Mouse (Mus musculus): ENCODE data around the gene Stk32c. TPM values are rescaled to one million over a fixed set of nuclear protein-coding genes. Genes with fewer than 3 reads are reported as not detected.

Gene Stk32c
- polyA plus RNA-seq, 1 experiment from 2014 or later: not detected

DNA sequence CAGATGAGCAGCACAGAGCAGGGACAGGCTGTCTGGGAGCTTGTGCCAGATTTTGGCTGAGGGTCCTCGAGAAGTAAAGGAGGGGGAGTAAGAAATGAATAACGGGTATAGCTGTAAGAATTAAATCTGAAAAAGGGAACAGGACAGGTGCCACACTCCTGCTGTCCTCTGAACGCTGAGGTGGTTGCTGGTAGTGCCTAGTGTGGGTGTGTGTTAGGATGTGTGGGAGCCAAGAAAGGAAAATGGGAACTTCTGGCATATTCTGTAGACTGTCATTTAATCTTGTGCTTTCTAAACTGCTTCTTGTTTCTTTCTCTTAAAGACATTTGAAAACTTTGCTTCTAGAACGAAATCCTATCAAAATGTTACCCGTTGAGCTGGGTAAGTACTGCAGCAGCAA lies 8.0 kb upstream of the Stk32c start:
- WGBS: 79% methylated on average over 5 of the region's 5 CpGs

DNA sequence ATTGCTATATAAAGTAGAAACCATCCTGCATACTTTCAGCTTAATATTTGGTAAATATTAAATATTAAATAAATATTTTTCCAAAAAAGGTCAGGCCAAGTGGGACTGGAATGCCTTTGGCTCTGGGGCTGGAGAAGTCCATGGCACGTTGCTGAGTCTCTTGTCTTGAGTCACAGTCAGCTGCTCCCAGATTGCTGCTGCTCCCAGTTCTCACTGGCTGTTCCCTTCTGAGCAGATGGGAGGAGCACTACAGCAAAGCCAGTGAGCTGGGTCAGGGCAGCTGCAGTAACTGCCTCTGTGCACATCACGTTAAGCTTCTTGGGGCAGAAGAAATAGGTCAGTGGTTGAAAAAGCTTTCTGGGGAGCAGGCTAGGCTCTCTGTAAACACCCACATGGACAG lies 7.2 kb upstream of the Stk32c start:
- no peak overlapping the region for H3K27ac ChIP-seq (ENCODE audit: low read depth, low read length)
- ATAC-seq (ENCODE audit: low FRiP score, low TSS enrichment): 0 out of 2 replicates have a peak, but pooled peaks have one; percentile 25

More for the DNA sequence above, 8.0 kb upstream of the Stk32c start:
- Histone ChIP-seq H3K9me3 (ENCODE audit: control insufficient read depth, low read length) (no peaks in the 10 kb centered on the region), H3K4me2 (replicated peaks; ENCODE audit: low read depth, low read length) (no peak overlapping the region), H3K36me3 (ENCODE audit: control insufficient read depth, insufficient read depth, low read length) (no peaks in the 10 kb centered on the region), H3K9ac (ENCODE audit: low read depth, low read length) (no peak overlapping the region), H3K4me1 (ENCODE audit: control insufficient read depth, insufficient read depth, low read length) (no peaks in the 10 kb centered on the region; the same call in 1 of the 2 replicates), H3K4me3 (ENCODE audit: low read length) (no peak overlapping the region), H3K27me3 (ENCODE audit: control insufficient read depth, insufficient read depth, low read length) (no peaks in the 10 kb centered on the region), H3K27ac (ENCODE audit: low read depth, low read length) (no peak overlapping the region)
- no peak for ATAC-seq (ENCODE audit: low FRiP score, low TSS enrichment)

GRCm38 (mm10) chr7:139219486-139219885 lies 6.4 kb upstream of the Stk32c start:
- Histone ChIP-seq H3K9ac (ENCODE audit: low read depth, low read length) (no peak overlapping the region), H3K9me3 (ENCODE audit: control insufficient read depth, low read length) (no peaks in the 10 kb centered on the region), H3K4me1 (ENCODE audit: control insufficient read depth, insufficient read depth, low read length) (no peaks in the 10 kb centered on the region; the same call in 1 of the 2 replicates), H3K27me3 (ENCODE audit: control insufficient read depth, insufficient read depth, low read length) (no peaks in the 10 kb centered on the region), H3K4me3 (ENCODE audit: low read length) (no peak overlapping the region), H3K36me3 (ENCODE audit: control insufficient read depth, insufficient read depth, low read length) (no peaks in the 10 kb centered on the region), H3K4me2 (replicated peaks; ENCODE audit: low read depth, low read length) (no peak overlapping the region), H3K27ac (ENCODE audit: low read depth, low read length) (no peak overlapping the region)
- WGBS: 85% methylated on average over 5 of the region's 5 CpGs
- ATAC-seq (ENCODE audit: low FRiP score, low TSS enrichment): no peak

More for the DNA sequence above, 7.2 kb upstream of the Stk32c start:
- Histone ChIP-seq H3K4me3 (ENCODE audit: low read length) (no peak overlapping the region), H3K4me1 (ENCODE audit: control insufficient read depth, insufficient read depth, low read length) (no peaks in the 10 kb centered on the region; the same call in 1 of the 2 replicates), H3K4me2 (replicated peaks; ENCODE audit: low read depth, low read length) (no peak overlapping the region), H3K9me3 (ENCODE audit: control insufficient read depth, low read length) (no peaks in the 10 kb centered on the region), H3K27me3 (ENCODE audit: control insufficient read depth, insufficient read depth, low read length) (no peaks in the 10 kb centered on the region), H3K36me3 (ENCODE audit: control insufficient read depth, insufficient read depth, low read length) (no peaks in the 10 kb centered on the region), H3K9ac (ENCODE audit: low read depth, low read length) (no peak overlapping the region)
- 28% methylated on average over 2 of the region's 2 CpGs for WGBS

GRCm38 (mm10) chr7:139218641-139219415 lies 5.7 kb upstream of the Stk32c start:
- Histone ChIP-seq H3K9ac (ENCODE audit: low read depth, low read length) (no peak overlapping the region), H3K9me3 (ENCODE audit: control insufficient read depth, low read length) (no peaks in the 10 kb centered on the region), H3K4me2 (replicated peaks; ENCODE audit: low read depth, low read length) (no peak overlapping the region), H3K27me3 (ENCODE audit: control insufficient read depth, insufficient read depth, low read length) (no peaks in the 10 kb centered on the region), H3K36me3 (ENCODE audit: control insufficient read depth, insufficient read depth, low read length) (no peaks in the 10 kb centered on the region), H3K4me3 (ENCODE audit: low read length) (no peak overlapping the region), H3K4me1 (ENCODE audit: control insufficient read depth, insufficient read depth, low read length) (peaks cover 2% of the 10 kb centered on the region), H3K27ac (ENCODE audit: low read depth, low read length) (no peak overlapping the region)
- 43% methylated on average over 6 of the region's 6 CpGs for WGBS
- ATAC-seq (ENCODE audit: low FRiP score, low TSS enrichment): no peak

DNA sequence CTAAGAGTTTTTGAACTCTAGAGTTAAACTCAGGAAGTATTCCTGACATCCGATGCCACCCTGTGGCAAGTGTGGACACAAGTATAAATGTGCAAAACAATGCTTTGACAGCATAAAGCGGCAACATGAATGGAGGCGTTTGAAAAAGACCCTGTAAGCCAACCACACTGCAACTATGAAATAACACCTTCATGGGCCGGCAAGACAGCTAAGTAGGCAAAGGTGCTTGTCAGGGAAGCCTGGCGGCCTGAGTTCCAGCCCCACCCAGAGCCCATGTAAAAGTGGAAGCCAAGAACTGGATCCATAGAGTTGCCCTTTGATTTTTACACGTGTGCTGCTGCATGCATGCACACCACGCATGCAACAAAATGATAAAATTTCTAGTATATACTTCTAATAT lies 3.9 kb upstream of the Stk32c start:
- H3K4me2 ChIP-seq (replicated peaks; ENCODE audit: low read depth, low read length): no peak overlapping the region
- no peak for ATAC-seq (ENCODE audit: low FRiP score, low TSS enrichment)
- peaks cover 11% of the 10 kb centered on the region for H3K4me1 ChIP-seq (ENCODE audit: control insufficient read depth, insufficient read depth, low read length)
- H3K27ac ChIP-seq (ENCODE audit: low read depth, low read length): no peak overlapping the region
- H3K9ac ChIP-seq (ENCODE audit: low read depth, low read length): no peak overlapping the region
- no peaks in the 10 kb centered on the region for H3K36me3 ChIP-seq (ENCODE audit: control insufficient read depth, insufficient read depth, low read length)
- no peaks in the 10 kb centered on the region for H3K27me3 ChIP-seq (ENCODE audit: control insufficient read depth, insufficient read depth, low read length)
- H3K4me3 ChIP-seq (ENCODE audit: low read length): no peak overlapping the region
- H3K9me3 ChIP-seq (ENCODE audit: control insufficient read depth, low read length): no peaks in the 10 kb centered on the region
- 87% methylated on average over 7 of the region's 7 CpGs for WGBS

DNA sequence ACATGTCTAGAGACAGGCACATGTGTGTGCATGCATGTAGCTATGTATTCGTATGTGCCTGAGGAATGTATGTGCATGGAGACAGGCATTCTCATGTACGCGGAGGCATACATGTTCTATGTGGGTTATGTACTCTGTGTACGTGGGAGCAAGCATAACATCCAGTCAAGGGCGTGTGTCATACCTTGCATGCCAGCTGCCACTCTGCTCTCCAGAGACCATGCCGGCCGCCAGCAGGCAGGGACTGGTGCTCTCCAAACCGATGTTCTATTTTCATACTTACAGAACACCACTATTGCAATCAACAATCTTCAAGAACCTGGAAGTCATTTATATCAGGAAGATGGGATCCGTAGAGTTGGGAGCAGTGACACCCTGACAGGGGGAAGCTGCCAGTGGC lies 3.4 kb upstream of the Stk32c start:
- Histone ChIP-seq H3K9ac (ENCODE audit: low read depth, low read length) (no peak overlapping the region), H3K4me1 (ENCODE audit: control insufficient read depth, insufficient read depth, low read length) (peaks cover 12% of the 10 kb centered on the region), H3K27me3 (ENCODE audit: control insufficient read depth, insufficient read depth, low read length) (no peaks in the 10 kb centered on the region), H3K27ac (ENCODE audit: low read depth, low read length) (no peak overlapping the region), H3K36me3 (ENCODE audit: control insufficient read depth, insufficient read depth, low read length) (no peaks in the 10 kb centered on the region), H3K9me3 (ENCODE audit: control insufficient read depth, low read length) (no peaks in the 10 kb centered on the region), H3K4me2 (replicated peaks; ENCODE audit: low read depth, low read length) (no peak overlapping the region), H3K4me3 (ENCODE audit: low read length) (no peak overlapping the region)
- 93% methylated on average over 9 of the region's 9 CpGs for WGBS
- ATAC-seq (ENCODE audit: low FRiP score, low TSS enrichment): no peak

DNA sequence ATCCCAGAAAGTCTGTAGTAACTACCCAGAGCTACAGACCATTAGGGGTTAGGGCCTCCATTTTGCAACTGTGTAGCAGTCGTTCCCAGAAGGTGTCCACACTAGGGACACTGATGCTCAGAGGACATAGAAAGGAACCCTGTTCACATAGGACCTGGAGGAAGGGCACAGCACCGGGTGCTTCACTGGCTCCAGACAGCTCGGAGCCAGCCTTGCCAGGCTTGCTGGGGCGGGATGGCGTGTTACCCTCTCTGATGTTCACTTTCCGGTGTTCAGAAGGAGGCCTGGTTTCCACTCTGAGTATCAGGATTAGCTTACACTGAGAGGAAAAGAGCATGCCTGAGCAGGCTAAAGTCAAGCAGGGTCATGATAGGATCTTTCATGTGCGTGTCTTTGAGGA lies 2.8 kb upstream of the Stk32c start:
- H3K4me2 ChIP-seq (replicated peaks; ENCODE audit: low read depth, low read length): no peak overlapping the region
- no peak overlapping the region for H3K9ac ChIP-seq (ENCODE audit: low read depth, low read length)
- no peak overlapping the region for H3K27ac ChIP-seq (ENCODE audit: low read depth, low read length)
- peaks cover 12% of the 10 kb centered on the region for H3K4me1 ChIP-seq (ENCODE audit: control insufficient read depth, insufficient read depth, low read length)
- ATAC-seq (ENCODE audit: low FRiP score, low TSS enrichment): no peak
- no peaks in the 10 kb centered on the region for H3K9me3 ChIP-seq (ENCODE audit: control insufficient read depth, low read length)
- no peaks in the 10 kb centered on the region for H3K36me3 ChIP-seq (ENCODE audit: control insufficient read depth, insufficient read depth, low read length)
- 85% methylated on average over 7 of the region's 7 CpGs for WGBS
- H3K4me3 ChIP-seq (ENCODE audit: low read length): no peak overlapping the region
- no peaks in the 10 kb centered on the region for H3K27me3 ChIP-seq (ENCODE audit: control insufficient read depth, insufficient read depth, low read length)

DNA sequence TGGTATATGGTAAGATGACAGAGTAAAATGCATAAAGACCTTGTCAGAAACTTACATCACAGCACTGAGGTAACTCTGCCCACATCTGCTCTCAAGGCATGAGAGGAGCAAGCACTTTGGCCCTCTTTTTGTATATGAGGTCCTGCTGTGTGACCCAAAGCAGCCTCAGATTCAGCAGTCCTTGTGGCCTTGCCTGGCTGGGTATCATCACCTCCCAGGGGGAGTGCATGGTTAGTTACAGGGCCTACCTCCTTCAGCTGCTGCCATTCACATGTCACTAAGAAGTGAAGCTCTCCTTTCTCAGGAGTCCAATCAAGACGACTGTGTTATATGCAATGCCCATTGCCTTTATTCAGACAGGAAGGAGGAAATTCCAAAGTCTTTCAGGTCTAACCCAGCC lies 2.4 kb upstream of the Stk32c start:
- no peak overlapping the region for H3K4me3 ChIP-seq (ENCODE audit: low read length)
- H3K27me3 ChIP-seq (ENCODE audit: control insufficient read depth, insufficient read depth, low read length): no peaks in the 10 kb centered on the region
- H3K4me1 ChIP-seq (ENCODE audit: control insufficient read depth, insufficient read depth, low read length): peaks cover 12% of the 10 kb centered on the region
- ATAC-seq (ENCODE audit: low FRiP score, low TSS enrichment): no peak
- H3K36me3 ChIP-seq (ENCODE audit: control insufficient read depth, insufficient read depth, low read length): no peaks in the 10 kb centered on the region
- no peak overlapping the region for H3K27ac ChIP-seq (ENCODE audit: low read depth, low read length)
- WGBS: 58% methylated on average over 1 of the region's 1 CpGs
- no peaks in the 10 kb centered on the region for H3K9me3 ChIP-seq (ENCODE audit: control insufficient read depth, low read length)
- H3K4me2 ChIP-seq (replicated peaks; ENCODE audit: low read depth, low read length): no peak overlapping the region
- no peak overlapping the region for H3K9ac ChIP-seq (ENCODE audit: low read depth, low read length)

DNA sequence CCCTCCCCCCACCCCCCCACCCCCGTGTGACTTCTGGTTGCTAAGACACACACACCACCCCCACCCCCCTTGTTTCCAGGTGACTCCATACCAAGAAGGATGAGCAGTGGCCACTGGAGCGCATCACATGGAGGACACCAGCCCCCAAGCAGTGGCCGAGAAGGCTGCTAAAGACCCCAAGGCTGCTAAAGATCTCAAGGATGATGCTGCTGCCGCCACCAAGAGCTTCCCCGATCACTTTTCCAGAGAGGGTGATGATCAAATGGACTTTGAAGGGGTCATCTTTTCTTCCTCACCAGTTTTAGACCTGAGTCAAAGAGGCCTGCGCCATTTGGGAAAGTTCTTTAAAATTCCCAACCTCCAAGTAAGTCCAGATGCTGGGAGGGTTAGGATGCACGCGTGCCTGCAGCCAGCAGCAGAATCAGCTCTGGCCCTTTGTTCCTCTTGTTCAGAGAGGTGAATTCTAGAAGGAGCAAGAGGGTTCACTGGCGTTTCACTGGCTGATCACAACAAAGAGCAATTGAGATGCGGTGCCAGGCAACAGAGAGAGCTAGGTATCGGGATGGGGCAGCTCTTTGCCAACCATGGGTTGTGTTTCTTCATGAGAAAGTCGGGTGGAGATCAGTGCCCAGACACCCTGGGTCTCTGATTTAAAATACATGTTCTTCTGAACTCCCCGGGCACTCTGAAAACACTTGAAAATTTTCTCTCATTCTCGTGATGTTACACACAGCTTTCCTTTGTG lies 1.7 kb upstream of the Stk32c start:
- Histone ChIP-seq H3K27me3 (ENCODE audit: control insufficient read depth, insufficient read depth, low read length) (no peaks in the 10 kb centered on the region), H3K9me3 (ENCODE audit: control insufficient read depth, low read length) (no peaks in the 10 kb centered on the region), H3K36me3 (ENCODE audit: control insufficient read depth, insufficient read depth, low read length) (no peaks in the 10 kb centered on the region), H3K4me2 (replicated peaks; ENCODE audit: low read depth, low read length) (no peak overlapping the region), H3K27ac (ENCODE audit: low read depth, low read length) (no peak overlapping the region), H3K9ac (ENCODE audit: low read depth, low read length) (no peak overlapping the region), H3K4me1 (ENCODE audit: control insufficient read depth, insufficient read depth, low read length) (peaks cover 12% of the 10 kb centered on the region), H3K4me3 (ENCODE audit: low read length) (no peak overlapping the region)
- no peak for ATAC-seq (ENCODE audit: low FRiP score, low TSS enrichment)
- 79% methylated on average over 14 of the region's 14 CpGs for WGBS
